Mouse (Mus musculus) heart, postnatal 0 days (tissue): ENCODE results near the gene B3galt1. TPM values are rescaled to one million over a fixed set of nuclear protein-coding genes. Genes with fewer than 3 reads are reported as not detected.

Experiments used
- ATAC-seq: fragments of 200-750 bp; cut with Nextera tagmentation; 2 replicates; pipeline ENCODE4 v1.8.0; 2017; ENCODE audit warnings: low read depth, moderate number of reproducible peaks, moderate library complexity; ENCODE audit not compliant: insufficient read depth
- DNase-seq: peaks from one replicate; pipeline ENCODE4 v3.0.0-alpha.2; 2016; ENCODE audit warnings: low spot score
- H3K27ac ChIP-seq: fragments of 300-500 bp; sonication (generic); 2 replicates; pipeline ENCODE4 v1.5.1; 2014; ENCODE audit warnings: low read depth, mild to moderate bottlenecking
- H3K27me3 ChIP-seq: fragments of 300-500 bp; sonication (generic); 2 replicates; pipeline ENCODE4 v1.6.1; 2014; ENCODE audit warnings: low read length, mixed read lengths; ENCODE audit not compliant: control insufficient read depth, insufficient read depth
- H3K36me3 ChIP-seq: fragments of 300-500 bp; sonication (generic); replicated peaks from 2 replicates; pipeline ENCODE4 v1.6.1; 2014; ENCODE audit warnings: low read length, mixed read lengths; ENCODE audit not compliant: control insufficient read depth, insufficient read depth
- H3K4me1 ChIP-seq: fragments of 300-500 bp; sonication (generic); 2 replicates; pipeline ENCODE4 v1.6.1; 2014; ENCODE audit warnings: antibody characterized with exemption; ENCODE audit not compliant: control insufficient read depth, insufficient read depth
- H3K4me2 ChIP-seq: fragments of 300-500 bp; sonication (generic); 2 replicates; pipeline ENCODE4 v1.6.1; 2014; ENCODE audit warnings: low read depth, mild to moderate bottlenecking, low read length, moderate library complexity
- H3K4me3 ChIP-seq: fragments of 300-500 bp; sonication (generic); 2 replicates; pipeline ENCODE4 v1.5.1; 2014; ENCODE audit warnings: low read depth, low read length
- H3K9ac ChIP-seq: fragments of 300-500 bp; sonication (generic); replicated peaks from 2 replicates; pipeline ENCODE4 v1.6.1; 2014; ENCODE audit warnings: low read depth, low read length, mixed read lengths
- H3K9me3 ChIP-seq: fragments of 300-500 bp; sonication (generic); replicated peaks from 2 replicates; pipeline ENCODE4 v1.6.1; 2016; ENCODE audit warnings: low read length; ENCODE audit not compliant: control insufficient read depth
- CTCF ChIP-seq: IDR thresholded peaks from 2 replicates; pipeline ENCODE4 v1.5.1; 2016; ENCODE audit warnings: antibody characterized with exemption, control low read depth, low read depth
- EP300 ChIP-seq: IDR thresholded peaks from 2 replicates; pipeline ENCODE4 v1.6.1; 2016; ENCODE audit warnings: antibody characterized with exemption, low read depth
- WGBS: fragments of 180-500 bp; shearing (Covaris S2); extraction: QIAGEN DNeasy Blood & Tissue Kit; methylation state at CpG from one replicate; pipeline ENCODE4 v1.1.7; 2014; 5-methylcytosine and 5-hydroxymethylcytosine counted together
- polyA plus RNA-seq: library from polyadenylated mRNA; unstranded; fragments of >200 nt; fragmentation: Nextera tagmentation; extraction: Ambion mirVana; gene quantifications from 2 replicates; pipeline ENCODE4 v1.2.1, GENCODE M21; 2015
- total RNA-seq: library from RNA; depleted of rRNA; stranded (reverse); fragments of >200 nt; gene quantifications from 2 replicates; pipeline ENCODE4 v1.2.3, GENCODE M21; 2014; ENCODE audit warnings: low replicate concordance

B3galt1 gene
- total and polyA plus RNA-seq, 2 experiments from 2014 or later: 0.57 to 2.7 TPM

DNA sequence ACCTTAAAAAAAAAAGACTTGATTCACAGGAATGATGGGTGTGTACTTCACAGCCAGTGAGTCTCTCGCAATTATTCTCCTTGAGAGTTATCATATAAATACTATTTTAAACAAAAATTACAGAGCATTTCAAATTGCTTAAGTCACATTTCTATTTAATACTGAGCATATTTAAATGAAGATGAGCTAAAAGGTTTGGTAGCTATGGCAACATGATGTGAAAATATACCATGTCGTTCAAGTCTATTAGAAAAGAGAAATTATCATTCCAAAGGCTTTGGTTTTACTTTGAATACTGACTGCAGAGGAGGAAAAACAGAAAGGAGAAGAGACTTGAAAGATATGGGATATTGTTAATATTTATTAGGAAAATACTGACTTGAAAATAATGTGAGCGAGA is 366.3 kb downstream of the B3galt1 start:
- ATAC-seq: no peak
- WGBS: 76% methylated on average over 3 of the region's 3 CpGs
- TF ChIP-seq CTCF (no peak), EP300 (no peak)

GRCm38 (mm10) chr2:67948408-67948807 is 382.7 kb downstream of the B3galt1 start:
- Histone ChIP-seq H3K9me3 (no peaks in the 10 kb centered on the region), H3K9ac (no peak overlapping the region), H3K36me3 (no peaks in the 10 kb centered on the region), H3K4me1 (no peaks in the 10 kb centered on the region), H3K27me3 (no peaks in the 10 kb centered on the region), H3K27ac (no peak overlapping the region), H3K4me2 (no peak overlapping the region), H3K4me3 (no peak overlapping the region)
- DNase-seq: no peak
- TF ChIP-seq EP300: no peak
- no peak for TF ChIP-seq CTCF
- ATAC-seq: no peak
- WGBS: 80% methylated on average over 3 of the region's 3 CpGs

More for the DNA sequence above, 366.3 kb downstream of the B3galt1 start:
- Histone ChIP-seq H3K4me2 (no peak overlapping the region), H3K4me1 (no peaks in the 10 kb centered on the region), H3K27me3 (no peaks in the 10 kb centered on the region), H3K9me3 (no peaks in the 10 kb centered on the region), H3K4me3 (no peak overlapping the region), H3K36me3 (no peaks in the 10 kb centered on the region), H3K27ac (no peak overlapping the region), H3K9ac (no peak overlapping the region)
- DNase-seq: no peak

GRCm38 (mm10) chr2:67956182-67956581 is 390.5 kb downstream of the B3galt1 start:
- Histone ChIP-seq H3K36me3 (no peaks in the 10 kb centered on the region), H3K4me2 (no peak overlapping the region), H3K4me3 (no peak overlapping the region), H3K4me1 (no peaks in the 10 kb centered on the region), H3K9ac (no peak overlapping the region), H3K9me3 (no peaks in the 10 kb centered on the region), H3K27me3 (no peaks in the 10 kb centered on the region), H3K27ac (no peak overlapping the region)
- TF ChIP-seq EP300 (no peak), CTCF (no peak)
- DNase-seq (no peak), ATAC-seq (no peak)
- 83% methylated on average over 4 of the region's 4 CpGs for WGBS

GRCm38 (mm10) chr2:67957561-67957960 is 391.9 kb downstream of the B3galt1 start:
- Histone ChIP-seq H3K36me3 (no peaks in the 10 kb centered on the region), H3K4me3 (no peak overlapping the region), H3K27ac (no peak overlapping the region), H3K9me3 (no peaks in the 10 kb centered on the region), H3K9ac (no peak overlapping the region), H3K4me1 (no peaks in the 10 kb centered on the region), H3K27me3 (no peaks in the 10 kb centered on the region), H3K4me2 (no peak overlapping the region)
- DNase-seq: no peak
- WGBS: 60% methylated on average over 2 of the region's 2 CpGs
- ATAC-seq: no peak
- TF ChIP-seq EP300 (no peak), CTCF (no peak)

GRCm38 (mm10) chr2:67960711-67961110 is 395.0 kb downstream of the B3galt1 start:
- DNase-seq (no peak), ATAC-seq (no peak)
- no peaks in the 10 kb centered on the region for H3K27me3 ChIP-seq
- H3K36me3 ChIP-seq: no peaks in the 10 kb centered on the region
- H3K4me2 ChIP-seq: no peak overlapping the region
- no peaks in the 10 kb centered on the region for H3K9me3 ChIP-seq
- 43% methylated on average over 2 of the region's 2 CpGs for WGBS
- H3K4me1 ChIP-seq: no peaks in the 10 kb centered on the region
- H3K9ac ChIP-seq: no peak overlapping the region
- H3K4me3 ChIP-seq: no peak overlapping the region
- no peak overlapping the region for H3K27ac ChIP-seq
- no peak for TF ChIP-seq EP300
- no peak for TF ChIP-seq CTCF

DNA sequence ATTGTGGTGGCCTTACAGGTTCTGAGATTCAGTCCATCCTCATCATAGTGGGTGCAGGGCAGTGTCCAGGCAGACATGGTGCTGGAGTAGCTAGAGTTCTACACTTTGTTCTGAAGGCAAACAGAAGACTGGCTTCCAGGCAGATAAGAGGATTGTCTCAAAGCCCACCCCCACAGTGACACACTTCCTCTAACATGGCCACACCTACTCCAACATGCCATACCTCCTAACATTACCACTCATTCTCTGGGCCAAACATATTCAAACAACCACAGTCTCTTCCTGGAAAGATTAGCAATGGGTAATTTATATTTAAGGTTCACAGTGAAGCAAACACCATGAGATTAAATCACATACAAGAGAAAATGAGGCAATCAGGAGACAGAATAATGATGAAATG is 403.1 kb downstream of the B3galt1 start:
- Histone ChIP-seq H3K36me3 (no peaks in the 10 kb centered on the region), H3K4me2 (no peak overlapping the region), H3K9ac (no peak overlapping the region), H3K4me1 (no peaks in the 10 kb centered on the region), H3K9me3 (no peaks in the 10 kb centered on the region), H3K27me3 (no peaks in the 10 kb centered on the region), H3K4me3 (no peak overlapping the region), H3K27ac (no peak overlapping the region)
- no peak for DNase-seq
- ATAC-seq: no peak
- no peak for TF ChIP-seq EP300
- no peak for TF ChIP-seq CTCF
